Mouse (Mus musculus) small intestine, adult 2 months (tissue): Measurements from ENCODE around the gene St5. TPM values are rescaled to one million over a fixed set of nuclear protein-coding genes. Genes with fewer than 3 reads are reported as not detected.

ENCODE experiments used
- H3K27ac ChIP-seq: fragments of 200-500 bp; 2 replicates; pipeline ENCODE4 v1.5.1; 2012; ENCODE audit warnings: low read depth, low read length, control low read depth, inconsistent platforms; ENCODE audit not compliant: insufficient read depth
- H3K27me3 ChIP-seq: fragments of 200-500 bp; 2 replicates; pipeline ENCODE4 v1.6.1; 2012; ENCODE audit warnings: mild to moderate bottlenecking, moderate library complexity, low read length, inconsistent platforms; ENCODE audit not compliant: control insufficient read depth, insufficient read depth
- H3K36me3 ChIP-seq: fragments of 200-500 bp; 2 replicates; pipeline ENCODE4 v1.6.1; 2012; ENCODE audit warnings: mild to moderate bottlenecking, low read length, control low read depth, inconsistent platforms; ENCODE audit not compliant: control insufficient read depth, insufficient read depth
- H3K4me1 ChIP-seq: fragments of 200-500 bp; 2 replicates; pipeline ENCODE4 v1.6.1; 2012; ENCODE audit warnings: low read length, inconsistent platforms, mixed read lengths; ENCODE audit not compliant: control insufficient read depth, insufficient read depth, insufficient read length
- H3K4me3 ChIP-seq: fragments of 200-500 bp; 2 replicates; pipeline ENCODE4 v1.5.1; 2012; ENCODE audit warnings: low read depth, mild to moderate bottlenecking, control low read depth, inconsistent platforms, low read length, moderate library complexity
- CTCF ChIP-seq: fragments of 200-500 bp; IDR thresholded peaks from 2 replicates; pipeline ENCODE4 v1.5.1; 2012; ENCODE audit warnings: low read depth, mild to moderate bottlenecking, control low read depth, inconsistent platforms, low read length, moderate library complexity, mixed read lengths; ENCODE audit not compliant: insufficient replicate concordance, insufficient read length; ENCODE audit errors: extremely low read depth
- POLR2A ChIP-seq: fragments of 200-500 bp; IDR thresholded peaks from 2 replicates; pipeline ENCODE4 v1.6.1; 2012; ENCODE audit warnings: low read depth, mild to moderate bottlenecking, control low read depth, inconsistent platforms, low read length, moderate library complexity
- WGBS: fragments of 180-500 bp; shearing (Covaris S2); methylation state at CpG from one replicate; pipeline ENCODE4 v1.1.7; 2018; 5-methylcytosine and 5-hydroxymethylcytosine counted together
- polyA plus RNA-seq: library from polyadenylated mRNA; depleted of rRNA; stranded (reverse); fragments of >200 nt; gene quantifications from 2 replicates; pipeline ENCODE4 v1.2.3, GENCODE M21; 2012

St5 gene
- polyA plus RNA-seq, 1 experiment = 37.7 TPM

DNA sequence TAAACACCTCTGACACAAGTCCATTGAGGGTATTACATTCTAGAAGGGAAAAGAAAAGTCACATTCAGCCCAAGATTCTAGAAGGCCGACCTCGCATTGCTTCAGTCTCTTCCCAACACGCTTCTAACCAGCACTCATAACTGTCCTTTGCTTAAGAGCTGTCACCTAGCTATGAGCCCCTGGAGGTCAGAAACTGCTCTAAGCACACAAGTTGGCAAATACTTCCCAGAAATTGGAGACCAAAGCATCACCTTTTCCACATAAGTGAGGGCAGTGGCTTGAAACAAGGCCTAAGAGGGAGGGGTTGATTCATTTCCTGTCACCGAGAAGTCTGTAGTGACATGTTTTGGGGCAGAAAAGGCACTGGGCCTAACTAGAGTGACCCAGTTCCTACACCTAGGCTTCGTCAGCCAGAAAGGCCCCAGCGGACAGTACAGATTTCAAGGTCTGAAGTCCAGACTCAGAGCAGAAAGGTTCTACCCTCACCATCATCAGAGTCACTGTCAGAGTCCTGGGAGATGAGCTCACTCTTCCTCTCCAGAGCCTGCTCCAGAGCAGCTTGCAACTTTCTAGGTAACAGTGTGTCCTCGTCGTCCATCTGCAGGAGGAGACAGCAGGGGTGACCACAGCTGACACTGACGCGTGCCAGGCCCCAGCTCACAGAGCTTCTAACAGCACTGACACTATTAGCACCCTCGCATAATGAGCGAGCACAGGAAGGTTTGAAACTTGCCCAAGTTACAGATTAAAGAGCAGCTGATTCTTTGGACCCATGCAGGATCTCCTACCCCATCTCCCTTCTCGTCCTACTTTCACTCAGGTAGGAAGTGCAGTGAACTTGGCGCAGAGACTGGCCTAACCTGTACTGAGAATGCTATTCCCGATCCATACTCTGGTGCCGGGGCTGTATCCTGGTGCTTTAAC, 177.4 kb downstream of the St5 start:
- Histone ChIP-seq H3K36me3 (peaks cover 58% of the 10 kb centered on the region), H3K27me3 (no peaks in the 10 kb centered on the region), H3K4me1 (no peaks in the 10 kb centered on the region), H3K4me3 (no peak overlapping the region), H3K27ac (no peak overlapping the region)
- TF ChIP-seq POLR2A (no peak), CTCF (no peak)
- 72% methylated on average over 16 of the region's 16 CpGs for WGBS

DNA sequence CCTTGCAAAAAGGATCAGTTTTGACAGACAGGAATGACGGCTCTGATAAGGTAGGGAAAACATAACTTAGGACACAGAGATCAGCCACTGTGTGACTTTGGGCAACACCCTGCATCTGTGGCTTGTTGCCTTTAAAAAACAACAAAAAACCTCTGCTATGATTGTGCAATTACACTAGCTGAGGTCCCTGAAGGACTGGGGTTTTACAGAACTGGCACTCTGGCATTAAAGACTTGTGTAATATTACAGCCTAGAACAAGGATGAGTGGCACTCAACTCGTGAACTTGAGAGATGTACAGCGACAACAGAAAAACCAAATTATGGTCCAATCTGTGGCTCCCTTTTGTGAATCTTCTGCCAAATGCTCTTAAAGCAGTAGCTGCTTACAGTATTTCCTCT, 178.6 kb downstream of the St5 start:
- Histone ChIP-seq H3K27ac (peak overlapping the region; percentile 30; the same call in 1 of the 2 replicates), H3K27me3 (no peaks in the 10 kb centered on the region), H3K36me3 (peaks cover 63% of the 10 kb centered on the region), H3K4me3 (no peak overlapping the region), H3K4me1 (peaks cover 4% of the 10 kb centered on the region; the same call in 1 of the 2 replicates)
- WGBS = 68% methylated on average over 3 of the region's 3 CpGs
- TF ChIP-seq POLR2A (no peak), CTCF (no peak)

DNA sequence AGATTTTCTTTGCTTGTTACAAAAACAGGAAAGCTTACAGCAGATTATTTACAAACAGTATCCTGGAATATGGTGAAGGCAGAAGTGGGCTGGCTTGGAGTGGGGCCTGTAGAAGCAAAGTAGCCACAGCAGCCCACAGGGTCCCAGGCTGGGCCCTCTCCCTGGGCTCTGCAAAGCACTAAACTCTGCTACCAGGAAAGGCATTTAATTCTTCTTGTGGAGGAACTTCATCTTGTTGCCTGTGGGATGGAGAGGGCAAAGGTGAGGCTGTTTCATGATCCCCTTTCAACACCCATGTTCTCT, 179.0 kb downstream of the St5 start:
- TF ChIP-seq POLR2A (no peak), CTCF (no peak)
- H3K27ac ChIP-seq = no peak overlapping the region
- H3K4me1 ChIP-seq = peaks cover 5% of the 10 kb centered on the region; the same call in 1 of the 2 replicates
- no peaks in the 10 kb centered on the region for H3K27me3 ChIP-seq
- peaks cover 63% of the 10 kb centered on the region for H3K36me3 ChIP-seq
- no peak overlapping the region for H3K4me3 ChIP-seq

DNA sequence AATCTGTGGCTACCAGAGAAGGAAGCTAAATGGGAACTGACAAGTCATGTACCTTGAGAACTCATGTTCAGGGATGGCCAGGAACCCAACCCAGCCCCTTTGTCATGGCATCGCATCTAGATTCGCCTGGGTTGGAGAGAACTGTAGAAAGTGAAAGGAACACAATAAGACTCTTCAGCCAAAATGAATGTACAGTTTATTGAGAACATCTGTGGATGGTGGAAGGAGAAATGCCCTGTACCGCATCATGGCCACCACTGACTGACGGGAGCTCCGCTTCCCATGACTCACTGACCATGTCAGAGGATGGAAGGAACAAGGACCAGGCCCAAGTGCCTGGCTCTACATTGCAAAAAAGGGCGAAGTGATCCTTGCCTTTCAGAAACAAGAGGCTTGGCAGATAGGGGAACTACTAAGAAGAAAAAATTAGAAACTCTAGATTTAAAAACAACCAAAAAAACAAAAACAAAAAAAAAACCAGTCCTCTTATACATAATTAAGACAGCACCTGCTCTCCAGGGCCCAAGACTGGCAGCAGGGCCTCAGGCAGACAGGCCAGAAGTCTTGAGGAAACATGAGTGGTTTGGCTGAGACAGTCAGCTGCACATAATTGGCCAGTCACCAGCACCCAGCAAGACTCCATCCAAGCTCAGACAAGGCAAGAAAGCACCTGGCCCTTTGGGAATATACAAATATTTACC, 179.5 kb downstream of the St5 start:
- TF ChIP-seq POLR2A (no peak), CTCF (no peak)
- 71% methylated on average over 6 of the region's 6 CpGs for WGBS
- peaks cover 61% of the 10 kb centered on the region for H3K36me3 ChIP-seq
- no peaks in the 10 kb centered on the region for H3K27me3 ChIP-seq
- no peak overlapping the region for H3K27ac ChIP-seq
- H3K4me3 ChIP-seq = no peak overlapping the region
- peaks cover 5% of the 10 kb centered on the region; the same call in 1 of the 2 replicates for H3K4me1 ChIP-seq

DNA sequence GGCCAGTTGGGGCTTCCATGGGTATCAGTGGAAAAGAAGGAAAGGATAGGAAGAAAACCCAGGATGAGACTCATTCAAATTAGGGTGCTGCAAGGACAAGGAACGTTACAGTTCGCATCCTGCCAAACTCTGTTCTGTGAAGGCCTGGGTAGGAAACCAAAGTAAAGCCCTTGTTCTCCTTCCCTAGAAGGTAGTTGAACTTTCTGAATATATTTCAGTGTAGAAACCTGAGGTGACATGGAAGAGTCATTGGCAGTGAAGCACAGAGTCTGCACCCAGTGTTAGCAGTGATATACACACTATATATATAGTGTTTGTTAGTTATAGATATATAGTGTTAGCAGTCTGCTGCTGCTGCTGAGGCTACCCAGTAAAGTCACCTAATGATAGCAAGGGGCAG, 180.1 kb downstream of the St5 start:
- Histone ChIP-seq H3K4me1 (peaks cover 5% of the 10 kb centered on the region; the same call in 1 of the 2 replicates), H3K27me3 (no peaks in the 10 kb centered on the region), H3K36me3 (peaks cover 61% of the 10 kb centered on the region), H3K4me3 (no peak overlapping the region), H3K27ac (no peak overlapping the region)
- WGBS = 60% methylated on average over 2 of the region's 2 CpGs
- TF ChIP-seq POLR2A (no peak), CTCF (no peak)

DNA sequence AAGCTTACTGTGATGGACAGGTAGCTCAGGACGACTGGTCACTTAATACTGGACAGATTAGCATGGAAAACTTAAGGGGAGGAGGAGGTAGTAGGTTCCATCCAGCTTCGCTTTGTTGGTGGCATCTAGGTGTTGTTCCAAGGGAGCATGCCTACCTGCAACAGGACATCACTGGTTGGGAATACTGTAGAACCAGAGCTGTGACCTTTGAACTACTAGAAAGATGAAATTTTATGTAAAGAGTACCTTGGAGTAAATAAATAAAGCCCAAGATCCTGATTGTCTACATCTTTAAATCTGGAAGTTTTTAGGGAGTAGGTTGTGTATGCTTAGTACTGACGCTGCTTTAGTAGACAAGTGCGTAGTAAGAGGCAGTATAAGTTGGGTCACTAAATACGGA, 181.3 kb downstream of the St5 start:
- no peak overlapping the region for H3K27ac ChIP-seq
- TF ChIP-seq CTCF (no peak), POLR2A (no peak)
- H3K4me1 ChIP-seq = peaks cover 7% of the 10 kb centered on the region; the same call in 1 of the 2 replicates
- no peak overlapping the region for H3K4me3 ChIP-seq
- no peaks in the 10 kb centered on the region for H3K27me3 ChIP-seq
- 71% methylated on average over 5 of the region's 5 CpGs for WGBS
- H3K36me3 ChIP-seq = peaks cover 52% of the 10 kb centered on the region

DNA sequence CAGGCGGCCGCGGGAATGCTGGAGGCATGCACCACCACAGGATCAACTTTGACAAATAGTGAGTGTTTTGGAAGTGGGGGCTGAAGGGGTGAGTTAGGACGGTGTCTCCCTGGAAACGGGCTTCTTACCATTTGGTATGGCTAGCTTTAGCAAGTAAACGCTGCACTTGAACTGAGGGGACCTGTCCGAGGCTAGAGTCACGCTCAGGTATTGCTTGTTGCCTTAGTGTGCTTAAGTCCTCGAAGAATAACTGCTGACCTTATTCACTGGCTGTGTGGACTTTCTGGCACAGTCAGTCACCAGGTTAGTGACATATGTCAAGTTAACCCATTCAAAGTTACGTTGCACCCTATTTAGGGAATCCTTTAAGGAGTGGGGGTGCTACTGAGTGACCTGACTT, 183.5 kb downstream of the St5 start:
- H3K27ac ChIP-seq = peak overlapping the region; percentile 79; the same call in 1 of the 2 replicates

More for the DNA sequence above, 183.5 kb downstream of the St5 start:
- peak overlapping the region; percentile 95 for H3K4me3 ChIP-seq
- 4% methylated on average over 10 of the region's 10 CpGs for WGBS
- H3K36me3 ChIP-seq = peaks cover 40% of the 10 kb centered on the region
- H3K27me3 ChIP-seq = no peaks in the 10 kb centered on the region
- H3K4me1 ChIP-seq = peaks cover 7% of the 10 kb centered on the region; the same call in 1 of the 2 replicates
- no peak for TF ChIP-seq POLR2A
- no peak for TF ChIP-seq CTCF
